Mouse (Mus musculus): ENCODE results near the gene Fgr.

Fgr gene

DNA sequence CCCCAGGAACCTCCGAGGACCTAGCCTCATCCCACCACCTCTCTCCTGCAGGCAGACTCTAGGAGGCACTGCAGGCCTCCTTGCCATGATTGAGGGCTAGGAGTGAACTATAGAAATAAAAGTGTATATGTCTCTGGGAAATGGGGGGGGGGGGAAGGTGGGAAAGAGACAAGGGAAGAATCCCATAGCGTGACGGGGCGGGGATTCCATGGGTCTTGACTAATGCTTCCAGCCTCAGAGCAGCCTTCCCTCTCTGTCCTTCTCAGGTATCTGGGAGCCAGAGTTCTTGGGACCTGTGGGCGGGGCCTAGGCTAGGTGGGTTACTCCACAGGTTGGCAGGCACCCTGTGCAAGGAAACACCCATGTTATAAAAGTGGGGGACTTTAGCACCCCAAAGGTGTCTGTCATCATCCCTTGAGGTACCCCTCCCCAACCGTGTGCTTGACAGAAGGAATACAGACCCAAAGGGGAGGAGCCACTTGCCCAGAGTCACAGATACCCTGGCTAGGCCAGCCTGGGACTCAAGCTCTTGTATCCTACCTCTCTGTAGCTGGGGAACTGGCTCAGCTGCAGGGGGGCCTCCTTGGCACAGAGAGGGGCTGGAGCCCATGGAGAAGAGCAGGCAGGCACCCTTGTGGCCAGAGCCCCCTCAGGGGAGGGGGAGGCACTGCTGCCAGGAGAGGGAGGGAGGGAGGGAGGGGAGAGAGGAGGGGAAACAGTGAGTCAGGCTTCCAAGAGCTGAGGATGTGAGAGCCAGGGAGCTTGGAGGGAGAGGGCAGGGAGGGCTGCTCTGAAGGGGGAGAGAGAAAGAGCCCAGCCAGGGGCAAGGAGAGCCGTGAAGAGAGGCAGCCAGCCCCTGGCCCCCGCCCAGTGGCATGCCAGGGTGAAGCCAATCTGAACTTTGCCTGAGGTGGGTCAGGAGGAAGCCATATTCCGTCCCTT is 42.1 kb downstream of the Fgr start:
- no peak for DNase-seq (ENCODE audit: low spot score)

DNA sequence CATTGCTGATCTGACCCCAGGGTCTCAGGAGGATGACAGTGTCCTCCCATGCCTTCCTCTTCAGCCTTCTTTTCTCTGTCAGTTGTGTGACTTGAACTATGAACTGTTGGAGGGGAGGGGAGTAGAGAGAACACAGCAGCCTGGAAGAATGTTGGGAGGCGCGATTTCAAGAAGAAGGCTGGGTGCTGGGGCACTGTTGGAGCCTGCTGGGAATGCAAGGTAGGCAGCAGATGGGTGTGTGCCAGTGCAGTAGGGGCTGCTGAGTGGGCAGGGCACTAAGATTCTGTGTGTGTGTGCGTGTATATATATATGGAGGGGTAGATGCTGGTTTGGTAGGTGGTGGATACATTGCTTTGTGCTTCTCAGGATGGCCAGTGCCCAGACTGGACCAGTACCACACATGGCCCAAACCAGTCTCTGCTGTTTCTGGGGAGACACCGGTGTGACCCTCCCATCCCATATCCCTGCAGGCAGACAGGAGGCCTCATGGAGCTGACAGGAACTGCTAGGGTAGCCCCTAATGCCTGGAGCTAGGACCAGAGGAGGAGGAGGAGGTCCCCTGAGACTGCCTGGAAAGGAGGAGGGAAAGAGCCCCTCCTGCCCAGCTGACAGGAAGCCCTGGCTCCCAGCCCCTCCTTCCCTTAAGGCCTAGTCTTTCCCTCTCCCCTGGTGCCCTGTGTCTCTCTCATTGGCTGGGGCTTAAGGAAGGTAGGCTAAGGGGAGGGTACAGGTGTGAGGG is 43.0 kb downstream of the Fgr start:
- DNase-seq (ENCODE audit: low spot score): no peak

DNA sequence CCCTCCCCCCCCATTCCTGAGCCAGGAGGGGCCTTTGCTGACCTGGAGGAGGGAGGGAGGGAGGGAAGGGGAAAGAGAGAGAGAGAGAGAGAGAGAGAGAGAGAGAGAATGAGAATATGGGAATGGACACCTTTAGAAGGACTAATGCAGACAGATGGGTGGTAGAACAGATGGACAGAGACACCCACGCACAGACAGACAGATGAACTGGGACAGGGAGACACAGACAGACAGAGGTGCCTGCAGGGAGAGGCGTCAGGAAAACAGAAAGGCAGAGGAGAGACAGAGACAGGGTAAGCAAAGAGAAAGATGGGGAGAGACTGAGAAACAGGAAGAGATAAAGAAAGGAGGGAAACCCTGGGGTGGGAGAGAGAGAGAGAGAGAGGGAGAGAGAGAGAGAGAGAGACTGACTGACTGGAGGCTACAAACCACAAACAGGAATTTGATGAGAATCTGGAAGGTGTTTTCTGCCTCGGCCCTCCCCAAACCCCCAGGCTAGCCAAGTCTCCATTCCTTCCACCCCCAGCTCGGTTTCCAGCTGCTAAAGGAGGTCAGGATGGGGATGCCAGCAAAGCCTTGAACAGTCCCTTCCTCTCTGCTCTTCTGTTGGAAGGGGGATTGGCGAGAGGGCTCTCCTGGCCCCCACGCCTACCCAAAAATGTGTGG is 43.8 kb downstream of the Fgr start:
- no peak for DNase-seq (ENCODE audit: low spot score)

DNA sequence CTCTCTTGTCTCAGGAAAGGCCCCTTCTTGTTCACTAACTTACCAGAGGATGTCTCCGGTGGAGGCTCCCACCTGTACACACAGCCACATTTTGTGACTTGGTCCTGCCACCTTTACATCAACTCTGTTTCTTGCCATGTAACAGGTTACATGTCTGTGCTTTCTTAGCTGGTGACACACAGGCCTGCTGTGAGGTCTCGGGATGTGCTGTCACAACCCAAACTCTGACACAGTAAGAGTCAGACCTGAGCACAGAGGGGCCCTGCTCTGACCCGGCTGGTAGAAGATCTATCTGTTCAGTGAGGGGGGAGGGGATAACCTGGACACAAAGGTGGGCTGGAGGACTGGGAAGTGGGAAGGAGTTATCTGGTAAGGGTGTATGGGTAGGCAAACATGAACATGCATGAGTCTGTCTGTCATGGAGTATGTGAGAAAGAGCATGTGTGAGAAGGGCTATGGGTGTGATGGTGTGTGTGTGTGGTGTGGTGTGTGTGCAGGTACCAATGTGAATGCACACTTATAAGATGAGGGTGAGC is 44.4 kb downstream of the Fgr start:
- no peak for DNase-seq (ENCODE audit: low spot score)

DNA sequence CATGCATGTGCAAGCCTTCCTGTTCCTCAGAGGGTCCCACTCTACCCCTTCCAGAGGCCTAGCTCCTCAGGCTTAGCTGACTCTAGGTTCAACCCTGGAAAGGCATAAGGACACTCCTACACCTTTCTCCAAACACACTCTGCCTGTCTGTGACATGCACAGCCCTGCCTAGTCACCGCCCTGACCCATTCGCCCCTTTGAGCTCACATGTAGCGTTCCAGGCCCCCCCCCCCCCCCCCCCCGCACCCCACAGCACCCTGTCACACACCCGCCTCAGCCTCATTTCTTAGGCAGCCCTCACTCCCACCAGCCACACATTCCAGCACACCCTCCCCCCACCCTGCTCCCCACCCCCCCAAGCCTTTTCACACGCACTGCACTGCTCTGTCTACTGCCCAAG is 46.8 kb downstream of the Fgr start:
- no peak for DNase-seq (ENCODE audit: low spot score)

DNA sequence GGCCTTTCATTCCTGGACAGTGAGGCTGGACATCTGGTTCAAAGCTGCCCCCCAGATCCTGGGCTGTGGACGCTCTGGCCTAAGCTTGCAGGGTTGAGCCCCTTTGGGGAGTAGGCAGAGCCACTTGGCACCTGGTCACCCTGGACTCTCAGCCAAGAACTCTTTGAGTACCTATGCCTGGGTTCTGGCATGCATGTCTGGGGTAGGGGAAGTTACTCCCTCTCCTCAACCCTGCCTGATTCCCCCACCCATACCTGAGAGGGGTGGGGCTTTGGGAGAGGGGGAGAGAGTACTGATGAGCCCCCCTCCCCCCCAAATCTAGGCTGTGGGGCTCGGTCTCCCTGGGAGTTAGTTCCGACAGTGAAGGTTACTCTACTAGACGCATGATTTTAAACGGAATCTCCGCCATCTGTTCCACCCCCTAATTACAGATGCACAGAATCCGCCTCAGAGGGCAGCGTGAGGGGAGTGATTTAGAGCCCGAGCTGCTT is 47.3 kb downstream of the Fgr start:
- DNase-seq (ENCODE audit: low spot score): no peak

DNA sequence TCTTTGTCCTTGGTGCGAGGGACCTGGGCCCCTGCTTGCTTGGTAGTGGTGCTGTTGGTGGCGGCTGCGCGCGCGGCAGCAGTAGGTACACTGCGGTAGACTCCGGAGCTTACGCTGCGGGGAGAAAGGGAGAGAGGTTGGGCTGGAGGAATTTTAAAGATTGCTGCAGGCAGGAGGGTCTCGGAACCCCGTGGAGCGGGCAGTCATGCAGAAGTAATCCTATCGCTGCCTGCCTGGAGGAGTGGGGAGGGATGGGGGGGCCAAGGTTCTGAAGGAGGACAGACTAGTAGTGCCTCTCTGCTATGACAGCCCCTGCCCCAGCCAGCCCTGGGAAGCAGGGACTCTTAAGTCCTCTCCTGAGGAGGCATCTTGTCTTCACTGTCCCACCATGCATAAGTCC is 48.3 kb downstream of the Fgr start:
- no peak for DNase-seq (ENCODE audit: low spot score)

DNA sequence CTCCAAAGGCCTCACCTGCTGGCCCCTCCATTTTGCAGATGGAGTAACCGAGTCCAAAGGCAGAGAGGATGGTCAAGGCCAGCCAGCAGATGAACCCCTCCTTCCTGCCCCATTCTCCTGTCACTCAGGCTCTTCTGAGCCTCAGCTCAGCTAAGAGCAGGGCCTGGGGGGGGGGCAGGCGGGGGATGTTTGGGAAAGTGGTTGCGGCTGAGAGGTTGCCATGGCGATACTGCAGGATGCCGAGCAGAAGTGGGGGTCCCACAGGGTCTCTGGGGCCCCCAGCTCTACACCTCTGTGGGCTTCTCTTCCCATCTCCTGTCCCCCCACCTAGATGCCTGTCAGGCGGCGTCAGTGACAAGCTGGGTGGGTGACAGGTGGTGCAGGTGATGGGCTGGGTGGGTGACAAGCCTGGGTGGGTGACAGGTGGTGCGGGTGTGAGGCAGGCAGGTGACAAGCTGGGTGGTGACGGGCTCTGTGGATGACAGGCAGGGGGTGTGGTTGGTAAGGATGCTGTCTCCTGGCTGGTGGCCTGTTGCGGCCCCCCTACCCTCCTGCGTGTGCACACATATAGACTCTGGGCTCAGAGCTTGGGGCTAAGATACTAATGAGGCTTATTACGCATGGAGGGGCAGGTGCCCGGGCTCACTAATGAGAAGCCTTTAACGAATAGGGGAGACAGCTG is 49.2 kb downstream of the Fgr start:
- DNase-seq (ENCODE audit: low spot score): no peak

DNA sequence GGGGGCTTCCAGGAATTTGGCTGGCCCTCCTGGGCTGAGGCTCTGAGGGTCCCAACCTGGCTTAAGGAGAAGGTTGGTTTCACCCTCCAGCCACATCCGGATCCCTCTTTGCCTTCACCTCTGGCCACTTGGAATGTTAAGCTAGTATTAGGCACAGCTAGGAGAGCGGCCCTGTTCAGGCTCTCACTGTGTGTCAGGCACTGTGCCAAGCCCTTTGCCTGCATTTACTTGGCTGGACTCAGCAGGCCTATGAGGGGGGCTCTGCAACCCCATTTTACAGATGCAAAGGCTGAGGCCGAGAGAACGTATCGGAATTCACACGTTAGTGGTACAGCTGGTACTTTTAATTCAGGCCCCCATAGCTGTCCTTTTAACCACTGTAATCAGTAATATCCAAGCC is 49.7 kb downstream of the Fgr start:
- DNase-seq (ENCODE audit: low spot score): no peak

DNA sequence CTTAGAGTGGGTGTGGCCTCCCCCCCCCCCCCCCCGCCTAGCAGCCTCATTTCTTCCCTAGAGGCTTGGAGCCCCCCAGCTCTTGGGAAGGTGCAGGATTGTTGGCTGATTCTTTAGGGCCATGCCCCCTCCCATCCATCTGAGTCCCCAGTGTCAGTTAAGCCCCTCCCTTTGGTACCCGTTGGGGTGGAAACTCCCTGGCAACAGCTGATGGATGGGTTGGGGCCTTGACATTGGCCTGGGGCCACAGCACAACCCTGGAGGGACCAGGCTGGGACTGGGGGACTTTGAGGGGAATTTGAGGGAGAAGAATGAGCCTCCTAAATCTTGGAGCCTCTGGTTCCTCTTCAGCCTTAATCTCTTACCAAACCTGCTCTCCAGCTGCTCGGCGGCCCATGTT is 50.5 kb downstream of the Fgr start:
- DNase-seq (ENCODE audit: low spot score): no peak

DNA sequence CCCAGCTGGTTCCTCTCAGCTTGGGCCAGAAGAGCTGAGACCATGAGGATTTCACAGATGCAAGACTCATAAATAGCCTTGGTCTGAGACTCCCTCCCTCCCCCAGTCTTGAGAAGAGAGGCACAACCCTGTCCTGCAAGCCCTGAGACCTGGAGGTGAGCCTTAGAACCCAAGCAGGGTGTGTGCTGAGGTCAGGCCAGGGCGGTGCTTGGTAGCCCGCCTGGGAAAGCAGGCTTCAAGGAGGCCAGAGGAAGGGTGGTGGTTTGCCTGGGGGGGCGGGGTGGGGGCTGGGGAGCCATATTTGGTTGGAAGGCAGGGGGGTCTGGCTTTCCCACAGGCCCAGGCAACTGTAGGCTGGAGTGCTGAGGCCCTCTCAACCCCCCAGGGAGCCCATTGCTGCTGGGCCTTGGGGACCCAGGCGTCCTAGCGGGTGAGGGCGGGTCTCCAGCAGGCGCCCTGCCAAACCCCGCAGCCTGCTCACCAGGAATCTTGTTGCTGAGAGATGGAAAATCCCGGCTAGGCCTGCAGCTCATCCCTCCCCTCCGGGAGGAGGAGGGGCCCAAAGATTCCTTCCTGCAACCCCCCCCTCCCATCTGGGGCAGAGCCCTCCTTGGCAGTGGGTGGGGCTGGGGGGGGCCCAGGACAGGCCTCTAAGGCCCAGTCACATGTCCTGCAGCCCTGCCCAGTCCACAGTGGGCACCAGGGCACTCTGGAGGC is 51.2 kb downstream of the Fgr start:
- no peak for DNase-seq (ENCODE audit: low spot score)

DNA sequence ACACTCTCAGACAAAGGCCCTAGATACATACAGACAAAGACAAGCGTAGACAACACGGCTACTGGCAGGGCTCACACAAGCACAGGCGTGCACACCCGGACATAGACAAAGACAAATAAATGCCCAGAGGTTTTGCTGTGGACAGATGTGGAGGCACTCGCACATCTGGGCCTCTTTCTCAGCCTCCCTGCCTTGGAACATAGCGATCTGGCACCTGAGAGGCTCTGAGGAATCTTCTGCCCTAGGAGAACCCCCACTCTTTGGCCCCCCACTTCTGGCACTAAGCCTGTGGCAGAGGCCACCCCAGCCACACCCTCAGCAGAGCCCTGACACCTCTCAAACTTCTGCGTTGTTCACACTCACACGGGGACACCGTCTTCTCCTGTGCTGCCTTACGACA is 52.4 kb downstream of the Fgr start:
- DNase-seq (ENCODE audit: low spot score): no peak

DNA sequence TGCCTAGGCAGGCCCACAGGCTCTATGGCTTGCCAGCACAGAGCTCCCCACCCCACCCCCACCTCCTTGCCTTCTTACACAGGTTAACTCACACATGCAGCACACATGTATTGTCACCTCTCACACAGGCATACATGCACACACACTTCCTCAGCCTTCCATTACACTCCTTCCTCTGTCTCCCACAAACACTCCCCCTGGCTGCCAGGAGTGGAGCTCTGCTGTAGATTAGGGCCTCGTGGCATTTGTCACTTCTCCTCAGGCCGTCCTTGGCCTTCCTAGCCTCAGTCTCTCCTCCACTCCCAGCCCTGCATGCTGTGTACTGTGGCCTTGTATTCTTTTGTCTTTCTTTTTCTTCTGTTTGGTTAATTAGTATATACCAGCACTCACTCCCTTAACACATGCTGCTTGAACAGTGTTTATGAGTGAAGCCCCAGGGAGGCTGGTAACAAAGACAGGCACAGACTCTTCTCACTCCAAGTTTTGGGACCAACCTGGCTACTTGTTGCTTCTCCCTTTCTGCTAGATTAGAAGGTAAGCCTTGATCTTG is 53.0 kb downstream of the Fgr start:
- DNase-seq (ENCODE audit: low spot score): no peak

DNA sequence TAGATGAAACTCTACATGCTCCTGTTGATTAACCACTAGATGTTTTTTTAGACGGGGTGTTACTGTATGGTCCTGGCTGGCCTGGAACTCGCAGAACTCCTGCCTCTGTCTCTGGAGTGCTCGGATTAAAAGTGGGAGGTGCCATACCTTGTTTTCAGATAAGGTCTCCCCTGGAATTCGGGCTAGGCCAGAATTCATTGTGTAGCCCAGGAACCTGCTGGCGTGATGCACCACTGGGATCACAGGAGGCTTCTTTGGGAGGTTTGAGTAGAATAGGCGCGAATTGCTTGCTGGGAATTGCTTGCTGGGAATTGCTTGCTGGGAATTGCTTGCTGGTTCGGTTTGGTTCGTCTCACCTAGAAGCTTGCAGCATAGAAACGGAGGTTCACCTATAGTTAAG is 53.8 kb downstream of the Fgr start:
- DNase-seq (ENCODE audit: low spot score): no peak

DNA sequence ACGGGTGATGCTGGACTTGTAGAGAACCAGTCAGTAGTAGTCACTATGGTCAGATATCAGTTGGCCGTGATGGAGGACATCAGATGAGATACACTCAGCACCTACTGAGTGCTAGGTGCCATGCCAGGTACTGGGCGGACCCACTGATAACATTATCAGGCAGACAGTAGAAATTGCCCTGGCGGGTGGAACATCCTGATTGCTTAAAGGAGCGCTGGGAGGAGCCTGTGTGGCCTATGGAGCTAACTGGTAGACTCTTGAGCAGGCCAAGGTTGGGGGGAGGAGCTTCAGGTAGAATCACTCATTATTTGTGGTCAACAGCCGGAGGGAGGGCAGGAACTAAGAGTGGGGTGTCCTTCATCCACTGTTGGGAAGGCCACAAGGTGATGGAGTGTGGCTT is 54.3 kb downstream of the Fgr start:
- no peak for DNase-seq (ENCODE audit: low spot score)

DNA sequence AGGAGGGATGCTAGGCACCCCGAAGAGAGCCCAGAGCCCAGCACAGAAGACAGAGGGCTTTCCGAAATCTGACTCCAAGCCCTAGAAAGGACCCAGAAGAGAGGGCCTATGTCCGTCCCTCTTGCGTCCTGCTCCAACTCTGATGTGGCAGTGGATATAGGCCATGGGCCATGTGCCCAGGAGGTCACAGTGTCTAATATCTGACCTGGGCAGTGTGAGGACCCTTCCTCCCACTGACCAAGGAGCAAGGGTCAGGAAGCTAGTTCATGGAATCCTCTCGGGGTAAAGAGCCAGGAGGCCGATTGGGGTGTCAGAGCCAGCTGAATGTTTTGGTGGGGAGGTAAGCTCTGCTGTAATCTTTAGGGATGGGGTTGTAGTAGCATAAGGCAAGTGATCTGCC is 55.0 kb downstream of the Fgr start:
- no peak for DNase-seq (ENCODE audit: low spot score)

DNA sequence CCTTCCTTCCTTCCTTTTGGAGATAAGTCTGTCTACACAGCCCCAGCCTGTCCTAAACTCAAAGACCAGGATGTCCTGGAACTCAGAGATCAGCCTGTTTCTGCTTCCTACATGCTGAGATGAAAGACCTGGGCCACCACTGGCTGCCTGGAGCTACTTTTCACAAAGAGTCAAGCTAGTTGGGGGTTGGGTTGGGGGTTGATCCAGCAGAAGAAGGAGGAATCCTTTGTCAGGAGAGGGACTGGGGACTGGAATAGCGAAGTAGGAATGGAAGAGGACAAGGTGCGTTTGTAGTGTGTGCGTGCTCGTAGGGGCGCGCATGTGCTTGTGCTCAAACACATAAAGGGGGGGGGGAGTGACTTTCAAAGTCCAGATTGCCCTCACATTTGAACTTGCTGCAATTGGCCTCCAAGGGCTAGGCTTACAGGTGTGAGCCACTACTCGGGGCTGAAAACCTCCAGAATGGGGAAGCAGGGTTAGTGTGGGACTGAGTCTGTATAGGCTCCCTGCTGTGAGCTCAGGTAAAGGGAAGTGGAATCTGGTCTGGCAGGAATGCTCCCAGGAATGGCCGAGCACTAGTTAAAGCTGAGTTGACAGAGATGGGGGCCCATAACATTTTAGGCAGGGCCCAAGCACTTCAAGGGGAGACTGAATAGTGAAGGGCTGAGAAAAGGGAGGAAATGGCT is 58.7 kb downstream of the Fgr start:
- DNase-seq (ENCODE audit: low spot score): no peak

DNA sequence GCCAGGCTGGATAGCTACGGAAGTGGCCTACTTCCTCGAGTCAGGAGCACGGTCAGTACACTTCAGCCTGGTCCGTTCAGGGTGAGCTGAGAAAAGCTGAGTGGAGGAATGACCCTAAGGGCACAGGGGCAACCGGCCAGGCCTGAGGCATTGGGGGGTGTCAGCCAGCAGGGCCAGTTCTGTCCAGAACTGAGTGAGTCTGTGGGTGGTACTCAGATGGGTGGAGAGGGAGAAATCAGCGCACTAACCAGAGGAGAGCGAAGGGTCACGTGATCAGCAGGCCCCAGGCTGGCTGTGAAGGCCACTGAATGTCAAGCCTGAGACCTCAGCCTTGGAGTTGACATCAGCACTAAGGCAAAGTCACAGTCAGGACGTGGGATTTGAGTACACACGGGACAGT is 60.6 kb downstream of the Fgr start:
- DNase-seq (ENCODE audit: low spot score): no peak

DNA sequence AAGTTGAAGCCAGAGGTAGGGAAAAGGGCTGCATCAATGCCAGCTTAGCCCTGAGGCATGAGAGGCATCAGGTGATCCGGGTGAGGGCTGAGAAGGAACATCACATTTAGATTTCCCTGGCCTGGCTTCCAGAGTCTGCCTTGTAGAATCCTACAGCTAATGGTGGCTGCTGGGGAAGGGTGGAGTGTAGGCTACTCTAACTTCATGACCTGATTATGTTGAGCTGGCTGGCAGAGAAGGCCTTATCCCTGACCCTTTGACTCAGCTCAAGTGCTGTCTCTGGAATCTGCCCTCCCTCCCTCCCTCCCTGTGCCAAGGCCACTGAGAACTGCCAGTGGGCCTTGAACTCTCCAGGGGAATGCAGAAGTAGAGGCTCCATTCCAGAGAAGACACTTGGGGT is 61.6 kb downstream of the Fgr start:
- DNase-seq (ENCODE audit: low spot score): no peak

DNA sequence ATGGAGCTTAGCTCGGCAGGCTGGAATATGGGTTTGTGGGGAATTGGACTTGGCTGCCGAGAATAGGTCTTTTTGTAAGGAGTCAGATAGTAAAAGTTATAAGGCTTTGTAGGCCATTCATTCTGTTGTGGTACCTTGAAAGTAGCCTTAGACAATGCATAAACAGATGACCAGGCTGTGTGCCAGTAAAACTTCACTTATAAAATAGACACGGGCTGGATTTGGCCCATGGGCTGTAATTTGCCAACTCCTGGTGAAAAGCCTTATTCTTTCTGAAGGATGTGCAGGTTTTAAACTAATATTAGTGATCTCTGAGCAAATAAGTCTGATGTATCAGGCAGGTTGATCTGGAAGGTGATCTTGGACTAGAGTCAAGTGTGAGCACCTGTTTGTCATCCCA is 62.1 kb downstream of the Fgr start:
- no peak for DNase-seq (ENCODE audit: low spot score)

Data from testis, postnatal 14 days (tissue).